11 mouse cellular contexts compared by ENCODE assay signal in genomic region chr7:25628323-25628620, GRCm38 (mm10). TPM values are rescaled to one million over a fixed set of nuclear protein-coding genes. Genes with fewer than 3 reads are reported as not detected.
DNase-seq lines count a peak whose midpoint lies in the region; ATAC-seq and TF ChIP-seq lines count a peak whose summit lies in the region.
"Had no signal": no experiment of that assay in that cellular context is flagged by ENCODE, and none has a peak within 500 bp of the region (broad histone marks: within the 10 kb centered on the region; RNA-seq: fewer than 3 reads in every experiment).

No protein-coding gene starts in this region.

- no peak overlapping the region for H3K9ac ChIP-seq in lung, postnatal 0 days (replicated peaks; ENCODE audit: low read depth)
- H3K9ac ChIP-seq in intestine, postnatal 0 days (ENCODE audit: low read depth, low read length), result no peak overlapping the region
- H3K9ac ChIP-seq: forebrain, embryonic 15.5 days had no signal

- TF ChIP-seq CTCF in cerebellum, adult 2 months (IDR thresholded peaks at IDR 0.05; ENCODE audit: borderline replicate concordance, insufficient read depth, low read depth, low read length), result no peak
- no peak for TF ChIP-seq CTCF in lung, postnatal 0 days (IDR thresholded peaks at IDR 0.05)
- TF ChIP-seq CTCF in intestine, postnatal 0 days (IDR thresholded peaks at IDR 0.05; ENCODE audit: low read depth), result no peak
- no peak for TF ChIP-seq CTCF in layer of hippocampus, adult 2 months (conservative IDR thresholded peaks at IDR 0.05)

- H3K9me3 ChIP-seq in lung, postnatal 0 days (ENCODE audit: low read length), result no peaks in the 10 kb centered on the region
- no peaks in the 10 kb centered on the region for H3K9me3 ChIP-seq in intestine, postnatal 0 days (ENCODE audit: control insufficient read depth)
- H3K9me3 ChIP-seq: forebrain, embryonic 15.5 days; hindbrain, embryonic 13.5 days had no signal

- TF ChIP-seq EP300 in lung, postnatal 0 days (IDR thresholded peaks at IDR 0.05), result no peak

- H3K4me2 ChIP-seq in lung, postnatal 0 days (replicated peaks; ENCODE audit: low read depth, low read length), result peak overlapping the region; percentile 77
- H3K4me2 ChIP-seq in intestine, postnatal 0 days (replicated peaks; ENCODE audit: low read depth), result peak overlapping the region; percentile 70

- 43% methylated on average over 8 of the region's 8 CpGs for WGBS in cerebellum, adult 2 months
- WGBS in lung, postnatal 0 days, result 58% methylated on average over 8 of the region's 8 CpGs
- 71% methylated on average over 8 of the region's 8 CpGs for WGBS in intestine, postnatal 0 days
- 60% methylated on average over 8 of the region's 8 CpGs for WGBS in macrophage (ENCODE audit: missing documents)

- peaks cover 36% of the 10 kb centered on the region for H3K4me1 ChIP-seq in cerebellum, adult 2 months (ENCODE audit: control insufficient read depth, insufficient read depth, low read length)
- H3K4me1 ChIP-seq in lung, postnatal 0 days (ENCODE audit: insufficient read depth, low read depth, low read length), result peaks cover 13% of the 10 kb centered on the region; the same call in 1 of the 2 replicates
- H3K4me1 ChIP-seq in intestine, postnatal 0 days (replicated peaks; ENCODE audit: control insufficient read depth, insufficient read depth, low read length), result peaks cover 7% of the 10 kb centered on the region; the same call in 1 of the 2 replicates

- H3K27ac ChIP-seq in cerebellum, adult 2 months (ENCODE audit: insufficient read depth, low read length), result no peak overlapping the region
- H3K27ac ChIP-seq in lung, postnatal 0 days (ENCODE audit: low read length), result no peak overlapping the region
- no peak overlapping the region for H3K27ac ChIP-seq in intestine, postnatal 0 days (ENCODE audit: low read depth, low read length)
- H3K27ac ChIP-seq in macrophage, result peak overlapping the region; percentile 80
- H3K27ac ChIP-seq in layer of hippocampus, adult 2 months, result no peak overlapping the region
- H3K27ac ChIP-seq: forebrain, embryonic 15.5 days; hindbrain, embryonic 13.5 days had no signal

- peaks cover 14% of the 10 kb centered on the region for H3K36me3 ChIP-seq in lung, postnatal 0 days (ENCODE audit: insufficient read depth, low read length)
- H3K36me3 ChIP-seq in intestine, postnatal 0 days (ENCODE audit: control insufficient read depth, insufficient read depth), result peaks cover 50% of the 10 kb centered on the region
- H3K36me3 ChIP-seq in macrophage (ENCODE audit: inconsistent target), result peaks cover 3% of the 10 kb centered on the region; the same call in 1 of the 2 replicates

- no peak overlapping the region for H3K4me3 ChIP-seq in cerebellum, adult 2 months (replicated peaks; ENCODE audit: insufficient read depth, low read depth, low read length)
- no peak overlapping the region for H3K4me3 ChIP-seq in lung, postnatal 0 days (ENCODE audit: low read depth, low read length)
- no peak overlapping the region for H3K4me3 ChIP-seq in intestine, postnatal 0 days (ENCODE audit: low read depth, low read length)
- peak overlapping the region; percentile 83 for H3K4me3 ChIP-seq in macrophage (ENCODE audit: inconsistent target)
- no peak overlapping the region for H3K4me3 ChIP-seq in layer of hippocampus, adult 2 months

- no peak for ATAC-seq in lung, postnatal 0 days
- no peak for ATAC-seq in intestine, postnatal 0 days
- ATAC-seq: forebrain, embryonic 15.5 days had no signal

- peaks cover 45% of the 10 kb centered on the region for H3K79me2 ChIP-seq in macrophage (ENCODE audit: inconsistent target)

- no peaks in the 10 kb centered on the region for H3K27me3 ChIP-seq in cerebellum, adult 2 months (ENCODE audit: control insufficient read depth, insufficient read depth, low read length)
- H3K27me3 ChIP-seq in lung, postnatal 0 days (replicated peaks; ENCODE audit: insufficient read depth, low read length), result no peaks in the 10 kb centered on the region
- H3K27me3 ChIP-seq in intestine, postnatal 0 days (replicated peaks; ENCODE audit: control insufficient read depth, insufficient read depth, low read length), result no peaks in the 10 kb centered on the region

- TF ChIP-seq POLR2A in cerebellum, adult 2 months (IDR thresholded peaks at IDR 0.05; ENCODE audit: borderline replicate concordance, insufficient read depth, low read length), result no peak

- DNase-seq in cerebellum, adult 9-11 months, result peak; percentile 41
- DNase-seq in cerebellum, adult 2 months, result no peak
- DNase-seq in lung, postnatal 0 days (ENCODE audit: low spot score), result no peak
- no peak for DNase-seq in lung, postnatal 4 days
- DNase-seq in adrenal gland, postnatal 4 days (ENCODE audit: low spot score in 2 of 2), result no peak
- DNase-seq in layer of hippocampus, adult 2 months (ENCODE audit: low spot score in 2 of 2), result no peak

RNA-seq across cellular contexts. Expression of gene B3gnt8, which starts 1.8 kb away (rescaled TPM):
- 0.52 and 1.0 TPM in 2 replicates for polyA plus RNA-seq in cerebellum, adult 2 months (2012; rRNA removed)
- 10.1 and 10.9 TPM in 2 replicates for polyA plus RNA-seq in lung, postnatal 0 days (2015; fragmentation: Nextera tagmentation; extraction: Ambion mirVana)
- 3.4 and 3.5 TPM in 2 replicates for polyA plus RNA-seq in intestine, postnatal 0 days (2015; fragmentation: Nextera tagmentation; extraction: Ambion mirVana)
- total RNA-seq in macrophage (2018; cell fraction: chromatin; rRNA removed), result 10 to 100 TPM in 18 of 26 experiments, 1 to 10 TPM in 8; 2.5 to 28.2 (median 12.0) TPM
- 10 to 100 TPM; 14.2 to 38.5 (median 27.4) TPM for total RNA-seq in macrophage (2018; cell fraction: cytosol; rRNA removed)
- 10 to 100 TPM in 25 of 26 experiments, 1 to 10 TPM in 1; 6.4 to 60.8 (median 36.3) TPM for total RNA-seq in macrophage (2018; cell fraction: nucleus; rRNA removed)
- polyA plus RNA-seq in macrophage (2018), result 21.5 to 44.1 TPM (median 21.7 TPM) in 3 replicates
- 1 to 10 TPM; 4.4 to 7.6 TPM for total RNA-seq in adrenal gland, postnatal 4 days (2021)
- total RNA-seq in layer of hippocampus, adult 2 months (2021), result 1 to 10 TPM; 1.5 to 1.9 TPM

RNA-seq across cellular contexts. Expression of gene Dmac2, which starts 9.1 kb away (rescaled TPM):
- 109 and 113 TPM in 2 replicates for polyA plus RNA-seq in cerebellum, adult 2 months (2012; rRNA removed)
- polyA plus RNA-seq in lung, postnatal 0 days (2015; fragmentation: Nextera tagmentation; extraction: Ambion mirVana), result 20.0 and 22.5 TPM in 2 replicates
- polyA plus RNA-seq in intestine, postnatal 0 days (2015; fragmentation: Nextera tagmentation; extraction: Ambion mirVana), result 29.0 and 32.6 TPM in 2 replicates
- 10 to 100 TPM; 13.8 to 78.6 (median 38.9) TPM for total RNA-seq in macrophage (2018; cell fraction: chromatin; rRNA removed)
- 10 to 100 TPM in 24 of 26 experiments, 1 to 10 TPM in 2; 7.8 to 19.9 (median 15.7) TPM for total RNA-seq in macrophage (2018; cell fraction: cytosol; rRNA removed)
- 10 to 100 TPM; 10.5 to 69.6 (median 29.7) TPM for total RNA-seq in macrophage (2018; cell fraction: nucleus; rRNA removed)
- polyA plus RNA-seq in macrophage (2018), result 13.2 to 21.2 TPM (median 16.4 TPM) in 3 replicates
- 10 to 100 TPM; 34.3 to 34.5 TPM for total RNA-seq in adrenal gland, postnatal 4 days (2021)
- 10 to 100 TPM; 47.0 to 50.3 TPM for total RNA-seq in layer of hippocampus, adult 2 months (2021)

RNA-seq across cellular contexts. Expression of gene Erich4, which starts 12.6 kb away (rescaled TPM):
- polyA plus RNA-seq in cerebellum, adult 2 months (2012; rRNA removed), result 0.11 and 0.13 TPM in 2 replicates
- not detected in 2 replicates for polyA plus RNA-seq in lung, postnatal 0 days (2015; fragmentation: Nextera tagmentation; extraction: Ambion mirVana)
- polyA plus RNA-seq in intestine, postnatal 0 days (2015; fragmentation: Nextera tagmentation; extraction: Ambion mirVana), result 117 and 135 TPM in 2 replicates
- not detected for total RNA-seq in macrophage (2018; cell fraction: chromatin; rRNA removed)
- total RNA-seq in macrophage (2018; cell fraction: cytosol; rRNA removed), result not detected
- not detected for total RNA-seq in macrophage (2018; cell fraction: nucleus; rRNA removed)
- not detected in 3 replicates for polyA plus RNA-seq in macrophage (2018)
- total RNA-seq in adrenal gland, postnatal 4 days (2021), result 1 to 10 TPM in 1 of 2 experiments, not detected in 1; 2.5 TPM
- total RNA-seq in layer of hippocampus, adult 2 months (2021), result not detected
- polyA plus RNA-seq: forebrain, embryonic 15.5 days; hindbrain, embryonic 13.5 days; limb, embryonic 11.5 days had no signal

RNA-seq across cellular contexts. Expression of gene Bckdha, which starts 30.5 kb away (rescaled TPM):
- polyA plus RNA-seq in cerebellum, adult 2 months (2012; rRNA removed), result 87.3 and 94.0 TPM in 2 replicates
- polyA plus RNA-seq in lung, postnatal 0 days (2015; fragmentation: Nextera tagmentation; extraction: Ambion mirVana), result 61.8 and 71.7 TPM in 2 replicates
- polyA plus RNA-seq in intestine, postnatal 0 days (2015; fragmentation: Nextera tagmentation; extraction: Ambion mirVana), result 39.8 and 44.3 TPM in 2 replicates
- total RNA-seq in macrophage (2018; cell fraction: chromatin; rRNA removed), result 10 to 100 TPM in 4 of 26 experiments, 1 to 10 TPM in 22; 1.3 to 12.7 (median 6.6) TPM
- total RNA-seq in macrophage (2018; cell fraction: cytosol; rRNA removed), result 10 to 100 TPM; 16.5 to 35.3 (median 21.6) TPM
- total RNA-seq in macrophage (2018; cell fraction: nucleus; rRNA removed), result 10 to 100 TPM in 9 of 26 experiments, 1 to 10 TPM in 17; 3.0 to 14.6 (median 8.6) TPM
- 16.8 to 34.2 TPM (median 16.9 TPM) in 3 replicates for polyA plus RNA-seq in macrophage (2018)
- 100 to 1,000 TPM; 103 to 112 TPM for total RNA-seq in adrenal gland, postnatal 4 days (2021)
- total RNA-seq in layer of hippocampus, adult 2 months (2021), result 10 to 100 TPM; 37.1 to 41.4 TPM

RNA-seq across cellular contexts. Expression of gene Exosc5, which starts 30.7 kb away (rescaled TPM):
- 42.3 and 42.8 TPM in 2 replicates for polyA plus RNA-seq in cerebellum, adult 2 months (2012; rRNA removed)
- polyA plus RNA-seq in lung, postnatal 0 days (2015; fragmentation: Nextera tagmentation; extraction: Ambion mirVana), result 46.7 and 49.7 TPM in 2 replicates
- polyA plus RNA-seq in intestine, postnatal 0 days (2015; fragmentation: Nextera tagmentation; extraction: Ambion mirVana), result 50.4 and 52.7 TPM in 2 replicates
- total RNA-seq in macrophage (2018; cell fraction: chromatin; rRNA removed), result 10 to 100 TPM in 16 of 26 experiments, 1 to 10 TPM in 9, under 1 TPM in 1; 0.49 to 33.8 (median 13.9) TPM
- total RNA-seq in macrophage (2018; cell fraction: cytosol; rRNA removed), result 10 to 100 TPM; 16.3 to 28.0 (median 22.7) TPM
- total RNA-seq in macrophage (2018; cell fraction: nucleus; rRNA removed), result 10 to 100 TPM in 19 of 26 experiments, 1 to 10 TPM in 7; 3.7 to 49.0 (median 13.1) TPM
- 8.2 to 37.9 TPM (median 20.7 TPM) in 3 replicates for polyA plus RNA-seq in macrophage (2018)
- 10 to 100 TPM; 50.6 to 53.0 TPM for total RNA-seq in adrenal gland, postnatal 4 days (2021)
- 10 to 100 TPM; 26.9 to 28.1 TPM for total RNA-seq in layer of hippocampus, adult 2 months (2021)

Comparison
In these comparisons a context has a peak if more than half of its experiments do, and no peak if none do; other contexts are left out.
1. RNA of gene Erich4, which starts 12.6 kb away (polyA plus RNA-seq): 117 to 135 TPM in intestine, postnatal 0 days; 0.11 to 0.13 TPM in cerebellum, adult 2 months, not detected in lung, postnatal 0 days and not detected in macrophage; every median in the first group is over 100 times any median in the second.